Mouse (Mus musculus) bone marrow, adult 2 months (tissue): ENCODE results near the gene Edn2.

ENCODE experiments used
- CTCF ChIP-seq: fragments of 200-500 bp; IDR thresholded peaks from 2 replicates; pipeline ENCODE4 v1.5.1; 2011; ENCODE audit warnings: low read length, control low read depth; ENCODE audit not compliant: control insufficient read depth, insufficient read depth
- POLR2A ChIP-seq: fragments of 200-500 bp; IDR thresholded peaks from 2 replicates; pipeline ENCODE4 v1.6.1; 2011; ENCODE audit warnings: low read depth, mild to moderate bottlenecking, control low read depth, low read length, borderline replicate concordance; ENCODE audit not compliant: control insufficient read depth

DNA sequence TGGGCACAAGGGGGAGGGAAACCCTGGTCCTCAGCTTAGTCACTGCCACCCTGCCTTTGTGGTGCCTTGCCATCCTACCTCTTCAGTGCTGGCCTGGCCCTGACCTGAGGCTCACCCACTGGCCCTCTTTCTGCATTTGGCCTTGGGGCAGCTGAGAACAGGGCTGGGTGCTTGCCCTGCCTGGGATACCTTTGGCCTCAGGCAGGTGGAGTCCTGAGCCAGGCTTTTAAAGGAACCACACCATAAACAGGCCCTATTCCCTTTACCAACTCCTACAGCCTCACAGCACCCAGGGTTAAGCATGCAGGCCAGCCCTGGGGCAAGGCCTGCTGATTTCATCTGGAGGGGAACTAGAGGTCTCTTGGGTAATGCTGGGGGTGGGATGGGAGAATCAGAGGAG lies 19.5 kb downstream of the Edn2 start:
- TF ChIP-seq CTCF (no peak), POLR2A (no peak)
